Mouse (Mus musculus) heart, postnatal 0 days (tissue): Measurements from ENCODE around the gene Nkx6-1. TPM values are rescaled to one million over a fixed set of nuclear protein-coding genes. Genes with fewer than 3 reads are reported as not detected.
A peak's percentile ranks its signal among the peaks of the same experiment; 100 is the strongest.

Source experiments
- ATAC-seq: fragments of 200-750 bp; cut with Nextera tagmentation; 2 replicates; pipeline ENCODE4 v1.8.0; 2017; ENCODE audit warnings: low read depth, moderate number of reproducible peaks, moderate library complexity; ENCODE audit not compliant: insufficient read depth
- DNase-seq: peaks from one replicate; pipeline ENCODE4 v3.0.0-alpha.2; 2016; ENCODE audit warnings: low spot score
- H3K27ac ChIP-seq: fragments of 300-500 bp; sonication (generic); 2 replicates; pipeline ENCODE4 v1.5.1; 2014; ENCODE audit warnings: low read depth, mild to moderate bottlenecking
- H3K27me3 ChIP-seq: fragments of 300-500 bp; sonication (generic); 2 replicates; pipeline ENCODE4 v1.6.1; 2014; ENCODE audit warnings: low read length, mixed read lengths; ENCODE audit not compliant: control insufficient read depth, insufficient read depth
- H3K36me3 ChIP-seq: fragments of 300-500 bp; sonication (generic); replicated peaks from 2 replicates; pipeline ENCODE4 v1.6.1; 2014; ENCODE audit warnings: low read length, mixed read lengths; ENCODE audit not compliant: control insufficient read depth, insufficient read depth
- H3K4me1 ChIP-seq: fragments of 300-500 bp; sonication (generic); 2 replicates; pipeline ENCODE4 v1.6.1; 2014; ENCODE audit warnings: antibody characterized with exemption; ENCODE audit not compliant: control insufficient read depth, insufficient read depth
- H3K4me2 ChIP-seq: fragments of 300-500 bp; sonication (generic); 2 replicates; pipeline ENCODE4 v1.6.1; 2014; ENCODE audit warnings: low read depth, mild to moderate bottlenecking, low read length, moderate library complexity
- H3K4me3 ChIP-seq: fragments of 300-500 bp; sonication (generic); 2 replicates; pipeline ENCODE4 v1.5.1; 2014; ENCODE audit warnings: low read depth, low read length
- H3K9ac ChIP-seq: fragments of 300-500 bp; sonication (generic); replicated peaks from 2 replicates; pipeline ENCODE4 v1.6.1; 2014; ENCODE audit warnings: low read depth, low read length, mixed read lengths
- H3K9me3 ChIP-seq: fragments of 300-500 bp; sonication (generic); replicated peaks from 2 replicates; pipeline ENCODE4 v1.6.1; 2016; ENCODE audit warnings: low read length; ENCODE audit not compliant: control insufficient read depth
- CTCF ChIP-seq: IDR thresholded peaks from 2 replicates; pipeline ENCODE4 v1.5.1; 2016; ENCODE audit warnings: antibody characterized with exemption, control low read depth, low read depth
- EP300 ChIP-seq: IDR thresholded peaks from 2 replicates; pipeline ENCODE4 v1.6.1; 2016; ENCODE audit warnings: antibody characterized with exemption, low read depth
- WGBS: fragments of 180-500 bp; shearing (Covaris S2); extraction: QIAGEN DNeasy Blood & Tissue Kit; methylation state at CpG from one replicate; pipeline ENCODE4 v1.1.7; 2014; 5-methylcytosine and 5-hydroxymethylcytosine counted together
- polyA plus RNA-seq: library from polyadenylated mRNA; unstranded; fragments of >200 nt; fragmentation: Nextera tagmentation; extraction: Ambion mirVana; gene quantifications from 2 replicates; pipeline ENCODE4 v1.2.1, GENCODE M21; 2015
- total RNA-seq: library from RNA; depleted of rRNA; stranded (reverse); fragments of >200 nt; gene quantifications from 2 replicates; pipeline ENCODE4 v1.2.3, GENCODE M21; 2014; ENCODE audit warnings: low replicate concordance

Gene Nkx6-1
- total and polyA plus RNA-seq, 2 experiments from 2014 or later: not detected

DNA sequence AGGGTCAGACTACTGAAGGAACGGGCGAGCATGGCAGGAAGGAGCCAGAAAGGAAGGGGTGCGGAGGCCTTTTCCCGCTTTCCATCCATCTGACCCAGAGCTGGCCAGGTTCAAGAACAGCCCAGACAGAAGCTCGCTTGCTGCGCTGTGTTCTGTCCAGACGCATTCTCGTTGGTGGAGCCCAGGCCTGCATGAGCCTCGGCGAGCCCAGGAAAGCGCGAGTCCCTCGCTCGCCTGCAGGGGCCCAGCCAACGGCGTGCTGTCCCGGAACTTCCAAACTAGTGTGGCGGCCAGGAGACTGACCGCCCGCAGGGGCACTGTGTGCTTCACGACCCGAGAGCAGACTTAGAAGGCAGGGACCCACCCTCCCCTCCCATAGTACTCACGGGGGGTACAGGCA is 1.6 kb downstream of the Nkx6-1 start:
- H3K9ac ChIP-seq: no peak overlapping the region
- TF ChIP-seq EP300 (no peak), CTCF (peak; percentile 19; the same call in 1 of the 2 replicates)
- 2% methylated on average over 23 of the region's 23 CpGs for WGBS
- no peak overlapping the region for H3K27ac ChIP-seq
- H3K36me3 ChIP-seq: no peaks in the 10 kb centered on the region
- peaks cover 21% of the 10 kb centered on the region for H3K4me1 ChIP-seq
- DNase-seq: no peak
- peak overlapping the region; percentile 63 for H3K4me2 ChIP-seq
- no peaks in the 10 kb centered on the region for H3K9me3 ChIP-seq
- peak; percentile 68 for ATAC-seq
- peak overlapping the region; percentile 48 for H3K4me3 ChIP-seq
- H3K27me3 ChIP-seq: peaks cover 100% of the 10 kb centered on the region

GRCm38 (mm10) chr5:101662485-101662884 is 2.3 kb downstream of the Nkx6-1 start:
- Histone ChIP-seq H3K4me2 (no peak overlapping the region), H3K27me3 (peaks cover 99% of the 10 kb centered on the region), H3K9me3 (no peaks in the 10 kb centered on the region), H3K4me1 (peaks cover 21% of the 10 kb centered on the region), H3K36me3 (no peaks in the 10 kb centered on the region), H3K27ac (no peak overlapping the region), H3K9ac (no peak overlapping the region), H3K4me3 (no peak overlapping the region)
- TF ChIP-seq EP300: no peak
- no peak for TF ChIP-seq CTCF
- ATAC-seq (no peak), DNase-seq (no peak)
- WGBS: 3% methylated on average over 7 of the region's 8 CpGs

DNA sequence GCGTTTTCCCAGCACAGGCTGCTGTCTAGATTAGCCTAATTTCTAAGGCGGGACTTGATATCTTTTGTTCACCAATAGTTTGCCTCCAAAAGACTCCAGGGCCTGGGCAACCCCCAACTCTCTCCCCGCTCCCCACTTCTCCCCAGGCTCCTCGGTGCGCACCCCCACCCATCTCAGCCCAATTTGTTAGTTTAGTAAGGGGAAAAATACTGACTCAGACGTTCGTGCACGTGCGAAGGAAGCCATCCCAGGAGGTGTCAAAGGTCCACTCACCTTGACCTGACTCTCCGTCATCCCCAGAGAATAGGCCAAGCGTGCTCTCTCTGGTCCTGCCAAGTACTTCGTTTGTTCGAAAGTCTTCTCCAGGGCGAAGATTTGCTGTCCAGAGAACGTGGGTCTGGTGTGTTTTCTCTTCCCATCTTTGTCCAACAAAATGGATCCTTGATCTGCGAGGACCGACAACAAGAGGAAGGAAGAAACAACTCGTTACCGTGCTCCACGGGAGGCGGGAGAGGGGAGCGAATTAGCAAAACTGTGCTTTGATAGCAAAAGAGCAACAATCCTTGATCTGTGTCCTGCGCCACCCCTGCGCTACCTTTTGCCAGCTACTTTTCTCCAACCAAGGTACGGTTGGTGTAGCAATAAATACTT is 3.1 kb downstream of the Nkx6-1 start:
- Histone ChIP-seq H3K27ac (no peak overlapping the region), H3K9ac (no peak overlapping the region), H3K4me3 (no peak overlapping the region), H3K27me3 (peaks cover 99% of the 10 kb centered on the region), H3K36me3 (no peaks in the 10 kb centered on the region), H3K4me1 (peaks cover 21% of the 10 kb centered on the region), H3K4me2 (no peak overlapping the region), H3K9me3 (no peaks in the 10 kb centered on the region)
- no peak for DNase-seq
- no peak for TF ChIP-seq EP300
- no peak for TF ChIP-seq CTCF
- WGBS: 4% methylated on average over 25 of the region's 25 CpGs
- no peak for ATAC-seq

- H3K4me3 ChIP-seq: no peak overlapping the region
- H3K9me3 ChIP-seq: no peaks in the 10 kb centered on the region
- H3K4me2 ChIP-seq: no peak overlapping the region
- H3K27ac ChIP-seq: no peak overlapping the region
- TF ChIP-seq EP300 (no peak), CTCF (no peak)
- ATAC-seq (no peak), DNase-seq (no peak)
- H3K36me3 ChIP-seq: no peaks in the 10 kb centered on the region
- no peak overlapping the region for H3K9ac ChIP-seq
- peaks cover 99% of the 10 kb centered on the region for H3K27me3 ChIP-seq
- peaks cover 21% of the 10 kb centered on the region for H3K4me1 ChIP-seq
- WGBS: 11% methylated on average over 3 of the region's 3 CpGs
Measured at GRCm38 (mm10) chr5:101660666-101661065, 4.1 kb downstream of the Nkx6-1 start.

GRCm38 (mm10) chr5:101659411-101659971 is 5.3 kb downstream of the Nkx6-1 start:
- Histone ChIP-seq H3K27ac (no peak overlapping the region), H3K4me2 (no peak overlapping the region), H3K27me3 (peaks cover 99% of the 10 kb centered on the region), H3K9ac (no peak overlapping the region), H3K4me3 (0 out of 2 replicates have a peak overlapping the region, but pooled peaks have one; percentile 8), H3K4me1 (peaks cover 12% of the 10 kb centered on the region), H3K9me3 (no peaks in the 10 kb centered on the region), H3K36me3 (no peaks in the 10 kb centered on the region)
- no peak for DNase-seq
- TF ChIP-seq EP300 (no peak), CTCF (no peak)
- WGBS: 1% methylated on average over 39 of the region's 39 CpGs
- ATAC-seq: no peak

- TF ChIP-seq EP300 (no peak), CTCF (no peak)
- Histone ChIP-seq H3K27ac (no peak overlapping the region), H3K4me3 (no peak overlapping the region), H3K4me1 (peaks cover 6% of the 10 kb centered on the region), H3K36me3 (no peaks in the 10 kb centered on the region), H3K27me3 (peaks cover 99% of the 10 kb centered on the region), H3K9ac (no peak overlapping the region), H3K4me2 (no peak overlapping the region), H3K9me3 (no peaks in the 10 kb centered on the region)
- WGBS: 3% methylated on average over 23 of the region's 23 CpGs
- ATAC-seq (no peak), DNase-seq (no peak)
Measured at GRCm38 (mm10) chr5:101658984-101659290, 5.9 kb downstream of the Nkx6-1 start.
